Mouse (Mus musculus): ENCODE data around the gene Coq9. TPM values are rescaled to one million over a fixed set of nuclear protein-coding genes. Genes with fewer than 3 reads are reported as not detected.

Coq9 gene
- polyA plus RNA-seq, 1 experiment = 123 TPM

GRCm38 (mm10) chr8:94804546-94805340 lies 33.4 kb upstream of the Coq9 start:
- no peak for DNase-seq
- TF ChIP-seq POLR2A (IDR thresholded peaks at IDR 0.05; ENCODE audit: borderline replicate concordance, extremely low read depth, low read depth, low read length) = no peak
- no peak for TF ChIP-seq CTCF (IDR thresholded peaks at IDR 0.05; ENCODE audit: insufficient read depth, low read length)
- WGBS = 54% methylated on average over 10 of the region's 10 CpGs
- peaks cover 2% of the 10 kb centered on the region; the same call in 1 of the 2 replicates for H3K4me1 ChIP-seq (ENCODE audit: control insufficient read depth, insufficient read depth, low read length)
- H3K4me3 ChIP-seq (replicated peaks; ENCODE audit: extremely low read depth, low read depth, low read length) = no peak overlapping the region

GRCm38 (mm10) chr8:94805811-94806210 lies 32.3 kb upstream of the Coq9 start:
- no peak overlapping the region for H3K4me3 ChIP-seq (replicated peaks; ENCODE audit: extremely low read depth, low read depth, low read length)
- WGBS = 71% methylated on average over 4 of the region's 4 CpGs
- no peak for DNase-seq
- H3K4me1 ChIP-seq (ENCODE audit: control insufficient read depth, insufficient read depth, low read length) = 0 out of 2 replicates have a peak, but pooled peaks cover 2% of the 10 kb centered on the region
- TF ChIP-seq POLR2A (IDR thresholded peaks at IDR 0.05; ENCODE audit: borderline replicate concordance, extremely low read depth, low read depth, low read length) = no peak
- TF ChIP-seq CTCF (IDR thresholded peaks at IDR 0.05; ENCODE audit: insufficient read depth, low read length) = no peak

GRCm38 (mm10) chr8:94807506-94807905 lies 30.6 kb upstream of the Coq9 start:
- H3K4me1 ChIP-seq (ENCODE audit: control insufficient read depth, insufficient read depth, low read length) = no peaks in the 10 kb centered on the region
- TF ChIP-seq CTCF (IDR thresholded peaks at IDR 0.05; ENCODE audit: insufficient read depth, low read length) (no peak), POLR2A (IDR thresholded peaks at IDR 0.05; ENCODE audit: borderline replicate concordance, extremely low read depth, low read depth, low read length) (no peak)
- DNase-seq = no peak
- no peak overlapping the region for H3K4me3 ChIP-seq (replicated peaks; ENCODE audit: extremely low read depth, low read depth, low read length)
- WGBS = 70% methylated on average over 7 of the region's 7 CpGs

GRCm38 (mm10) chr8:94808372-94808771 lies 29.7 kb upstream of the Coq9 start:
- TF ChIP-seq CTCF (IDR thresholded peaks at IDR 0.05; ENCODE audit: insufficient read depth, low read length) (no peak), POLR2A (IDR thresholded peaks at IDR 0.05; ENCODE audit: borderline replicate concordance, extremely low read depth, low read depth, low read length) (no peak)
- DNase-seq = no peak
- H3K4me1 ChIP-seq (ENCODE audit: control insufficient read depth, insufficient read depth, low read length) = 0 out of 2 replicates have a peak, but pooled peaks cover 2% of the 10 kb centered on the region
- no peak overlapping the region for H3K4me3 ChIP-seq (replicated peaks; ENCODE audit: extremely low read depth, low read depth, low read length)
- WGBS = 85% methylated on average over 6 of the region's 6 CpGs

GRCm38 (mm10) chr8:94810153-94810552 lies 28.0 kb upstream of the Coq9 start, which contains the start of gene Ccl17:
Gene Ccl17 (plus strand): TSS chr8:94810453.
- TF ChIP-seq POLR2A (IDR thresholded peaks at IDR 0.05; ENCODE audit: borderline replicate concordance, extremely low read depth, low read depth, low read length) (no peak), CTCF (IDR thresholded peaks at IDR 0.05; ENCODE audit: insufficient read depth, low read length) (no peak)
- H3K4me3 ChIP-seq (replicated peaks; ENCODE audit: extremely low read depth, low read depth, low read length) = no peak within 1 kb of the TSS
- WGBS = 53% methylated on average over 3 of the region's 3 CpGs
- H3K4me1 ChIP-seq (ENCODE audit: control insufficient read depth, insufficient read depth, low read length) = 0 out of 2 replicates have a peak, but pooled peaks cover 2% of the 10 kb centered on the region
- no peak for DNase-seq

- H3K4me3 ChIP-seq (replicated peaks; ENCODE audit: extremely low read depth, low read depth, low read length) = no peak overlapping the region
- 73% methylated on average over 5 of the region's 5 CpGs for WGBS
- 0 out of 2 replicates have a peak, but pooled peaks cover 2% of the 10 kb centered on the region for H3K4me1 ChIP-seq (ENCODE audit: control insufficient read depth, insufficient read depth, low read length)
- no peak for DNase-seq
- no peak for TF ChIP-seq POLR2A (IDR thresholded peaks at IDR 0.05; ENCODE audit: borderline replicate concordance, extremely low read depth, low read depth, low read length)
- TF ChIP-seq CTCF (IDR thresholded peaks at IDR 0.05; ENCODE audit: insufficient read depth, low read length) = no peak
Observed at GRCm38 (mm10) chr8:94810855-94811254, 27.3 kb upstream of the Coq9 start.

- WGBS = 73% methylated on average over 6 of the region's 6 CpGs
- Histone ChIP-seq H3K4me3 (replicated peaks; ENCODE audit: extremely low read depth, low read depth, low read length) (no peak overlapping the region), H3K4me1 (ENCODE audit: control insufficient read depth, insufficient read depth, low read length) (0 out of 2 replicates have a peak, but pooled peaks cover 2% of the 10 kb centered on the region)
- DNase-seq = no peak
- TF ChIP-seq POLR2A (IDR thresholded peaks at IDR 0.05; ENCODE audit: borderline replicate concordance, extremely low read depth, low read depth, low read length) (no peak), CTCF (IDR thresholded peaks at IDR 0.05; ENCODE audit: insufficient read depth, low read length) (no peak)
Observed at GRCm38 (mm10) chr8:94811654-94812053, 26.5 kb upstream of the Coq9 start.

GRCm38 (mm10) chr8:94812645-94813098 lies 25.4 kb upstream of the Coq9 start:
- 34% methylated on average over 6 of the region's 6 CpGs for WGBS
- H3K4me3 ChIP-seq (replicated peaks; ENCODE audit: extremely low read depth, low read depth, low read length) = no peak overlapping the region
- no peak for TF ChIP-seq POLR2A (IDR thresholded peaks at IDR 0.05; ENCODE audit: borderline replicate concordance, extremely low read depth, low read depth, low read length)
- peak; percentile 38; the same call in 1 of the 2 replicates for TF ChIP-seq CTCF (IDR thresholded peaks at IDR 0.05; ENCODE audit: insufficient read depth, low read length)
- peak; percentile 84 for DNase-seq
- 0 out of 2 replicates have a peak, but pooled peaks cover 2% of the 10 kb centered on the region for H3K4me1 ChIP-seq (ENCODE audit: control insufficient read depth, insufficient read depth, low read length)

GRCm38 (mm10) chr8:94814556-94814955 lies 23.6 kb upstream of the Coq9 start:
- Histone ChIP-seq H3K4me1 (ENCODE audit: control insufficient read depth, insufficient read depth, low read length) (0 out of 2 replicates have a peak, but pooled peaks cover 2% of the 10 kb centered on the region), H3K4me3 (replicated peaks; ENCODE audit: extremely low read depth, low read depth, low read length) (no peak overlapping the region)
- no peak for TF ChIP-seq POLR2A (IDR thresholded peaks at IDR 0.05; ENCODE audit: borderline replicate concordance, extremely low read depth, low read depth, low read length)
- 0 out of 2 replicates have a peak, but pooled peaks have one; percentile 20 for TF ChIP-seq CTCF (IDR thresholded peaks at IDR 0.05; ENCODE audit: insufficient read depth, low read length)
- 0% methylated on average over 1 of the region's 1 CpGs for WGBS
- DNase-seq = no peak
